Mouse (Mus musculus) G1E (cell line): ENCODE data around the gene Matn4.

Source experiments
- CTCF ChIP-seq: IDR thresholded peaks from 2 replicates; pipeline ENCODE4 v1.5.1; 2012; ENCODE audit warnings: low read depth, low read length, inconsistent platforms, mixed read lengths
- GATA1 ChIP-seq: IDR thresholded peaks from 2 replicates; pipeline ENCODE4 v1.6.1; 2012; ENCODE audit warnings: borderline replicate concordance, low read length, inconsistent platforms, mixed read lengths
- GATA2 ChIP-seq: IDR thresholded peaks from 2 replicates; pipeline ENCODE4 v1.6.1; 2012; ENCODE audit warnings: low read depth, low read length, inconsistent platforms, borderline replicate concordance
- POLR2AphosphoS5 ChIP-seq: IDR thresholded peaks from 2 replicates; pipeline ENCODE4 v1.6.1; 2012; ENCODE audit warnings: low read depth, low read length, inconsistent platforms; ENCODE audit not compliant: insufficient replicate concordance
- TAL1 ChIP-seq: conservative IDR thresholded peaks from 2 replicates; pipeline ENCODE4 v1.6.1; 2012; ENCODE audit warnings: low read depth, low read length, inconsistent platforms, mixed read lengths

DNA sequence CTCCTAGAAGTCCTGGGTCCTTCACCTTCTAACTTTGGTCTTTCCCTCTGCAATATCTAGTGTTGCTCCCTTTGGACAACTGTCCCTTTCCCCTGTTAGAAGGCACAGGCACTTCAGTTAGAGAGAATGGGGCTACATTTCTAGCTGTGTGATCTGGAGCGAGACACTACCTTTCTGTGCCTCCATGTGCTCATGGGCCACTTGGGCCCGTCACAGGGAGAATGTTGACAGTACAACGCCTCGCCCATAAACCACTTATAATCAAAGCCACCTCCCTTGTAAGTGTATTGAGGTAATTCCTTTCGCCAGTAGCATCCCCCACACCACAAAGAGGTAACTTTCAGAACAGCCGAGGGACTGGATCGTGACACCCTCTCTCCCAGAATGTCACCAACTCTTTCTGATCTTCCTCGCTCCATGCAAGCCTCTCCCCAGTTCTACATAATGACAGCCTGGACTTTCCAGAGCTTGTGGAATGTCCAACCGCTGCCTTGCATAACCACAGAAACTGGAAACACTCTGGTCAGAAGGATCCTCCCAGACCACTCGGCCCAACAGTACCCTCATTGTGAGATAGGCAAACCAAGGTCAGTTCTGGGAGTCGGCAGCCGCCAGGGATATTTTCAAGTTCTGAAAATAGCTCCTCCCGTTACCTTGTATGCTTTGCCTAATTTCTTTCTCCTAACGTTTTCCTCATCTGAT, 44.5 kb upstream of the Matn4 start:
- TF ChIP-seq CTCF (no peak), TAL1 (no peak), GATA1 (no peak), POLR2AphosphoS5 (no peak), GATA2 (no peak)
